Mouse (Mus musculus): Measurements from ENCODE around the gene Afap1l2.

DNA sequence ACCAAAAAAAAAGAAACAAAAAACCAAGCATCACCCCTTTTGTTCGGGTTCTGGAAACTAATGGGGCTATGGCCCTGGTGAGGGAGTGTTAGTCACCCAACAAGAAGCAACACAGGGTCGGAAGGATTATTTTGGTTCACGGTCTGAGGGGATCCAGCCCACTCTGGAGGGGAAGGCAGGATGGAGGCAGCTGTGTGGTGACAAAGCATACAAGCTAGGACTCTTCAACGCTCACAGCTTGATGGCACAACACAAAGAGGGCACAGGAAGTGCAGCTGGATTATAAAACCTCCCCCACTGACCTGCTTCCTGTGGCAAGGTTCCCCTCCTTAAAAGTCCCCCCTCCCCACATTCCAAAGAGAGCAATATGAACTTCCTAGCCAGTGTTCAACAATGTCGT lies 44.2 kb downstream of the Afap1l2 start:
- TF ChIP-seq CHD2 (IDR thresholded peaks at IDR 0.05; ENCODE audit: low read depth, low read length) (no peak), HCFC1 (IDR thresholded peaks at IDR 0.05; ENCODE audit: borderline replicate concordance, insufficient read depth, low read length) (no peak), MAFK (IDR thresholded peaks at IDR 0.05; ENCODE audit: insufficient read depth, low read depth, low read length) (no peak), ZC3H11A (IDR thresholded peaks at IDR 0.05; ENCODE audit: borderline replicate concordance, low read depth, low read length) (no peak), ZNF384 (IDR thresholded peaks at IDR 0.05; ENCODE audit: low read depth, low read length) (no peak)
